Mouse (Mus musculus) v-Abl transformed pro-B cells (cell line): ENCODE results near the gene Gramd4.

Source experiments
- in situ Hi-C, 2 experiments: fragments of 400-800 bp; cut with MboI; formaldehyde crosslinking; loops; one replicate each; pipeline ENCODE4 v1.15.1; 2025; ENCODE audit not compliant: unreplicated experiment in 2 of 2

The Gramd4 gene

GRCm38 (mm10) chr15:86105345-86105697, 47.8 kb downstream of the Gramd4 start:
- in situ Hi-C loops: no loop called here

- in situ Hi-C loops: no loop called here
These were observed 48.3 kb downstream of the Gramd4 start for GRCm38 (mm10) chr15:86105751-86106150.

GRCm38 (mm10) chr15:86107831-86108471, 50.5 kb downstream of the Gramd4 start:
- in situ Hi-C loops: no loop called here

GRCm38 (mm10) chr15:86109245-86109644, 51.8 kb downstream of the Gramd4 start:
- in situ Hi-C loops: no loop called here

GRCm38 (mm10) chr15:86109650-86110211, 52.2 kb downstream of the Gramd4 start:
- in situ Hi-C loops: no loop called here

GRCm38 (mm10) chr15:86110361-86111103, 53.0 kb downstream of the Gramd4 start:
- in situ Hi-C loops: no loop called here

GRCm38 (mm10) chr15:86112707-86113341, 55.3 kb downstream of the Gramd4 start:
- in situ Hi-C loops: no loop called here

- in situ Hi-C loops: no loop called here
These were observed 55.8 kb downstream of the Gramd4 start for GRCm38 (mm10) chr15:86113342-86113710.

GRCm38 (mm10) chr15:86116421-86116820, 58.9 kb downstream of the Gramd4 start:
- in situ Hi-C loops: loop anchor here in 1 of 2 experiments (5.0 kb wide), 1 partner anchor 34 kb away; no protein-coding TSS in a partner anchor

GRCm38 (mm10) chr15:86117115-86118100, 59.9 kb downstream of the Gramd4 start:
- in situ Hi-C loops: loop anchor here in 1 of 2 experiments (5.0 kb wide), 1 partner anchor 35 kb away; no protein-coding TSS in a partner anchor

- in situ Hi-C loops: loop anchor here in 1 of 2 experiments (5.0 kb wide), 1 partner anchor 37 kb away; no protein-coding TSS in a partner anchor
These were observed 61.7 kb downstream of the Gramd4 start for GRCm38 (mm10) chr15:86119186-86119585.

GRCm38 (mm10) chr15:86122261-86122949, 64.9 kb downstream of the Gramd4 start:
- in situ Hi-C loops: loop anchor here (5.0 to 10.0 kb wide), 3 partner anchors 70 to 408 kb away; no protein-coding TSS in a partner anchor

- in situ Hi-C loops: loop anchor here (5.0 to 10.0 kb wide), 3 partner anchors 71 to 409 kb away; no protein-coding TSS in a partner anchor
These were observed 65.9 kb downstream of the Gramd4 start for GRCm38 (mm10) chr15:86123409-86123808.

GRCm38 (mm10) chr15:86124359-86124758, 66.9 kb downstream of the Gramd4 start:
- in situ Hi-C loops: loop anchor here (5.0 to 10.0 kb wide), 3 partner anchors 72 to 410 kb away; no protein-coding TSS in a partner anchor

GRCm38 (mm10) chr15:86129036-86129435, 71.5 kb downstream of the Gramd4 start:
- in situ Hi-C loops: loop anchor here in 1 of 2 experiments (10.0 kb wide), 1 partner anchor 414 kb away; no protein-coding TSS in a partner anchor

GRCm38 (mm10) chr15:86130657-86131056, 73.2 kb downstream of the Gramd4 start:
- in situ Hi-C loops: loop anchor here in 1 of 2 experiments (5.0 kb wide), 1 partner anchor 413 kb away; no protein-coding TSS in a partner anchor

- in situ Hi-C loops: loop anchor here in 1 of 2 experiments (5.0 kb wide), 1 partner anchor 418 kb away; no protein-coding TSS in a partner anchor
These were observed 77.7 kb downstream of the Gramd4 start for GRCm38 (mm10) chr15:86134941-86135783.

GRCm38 (mm10) chr15:86137638-86138037, 80.1 kb downstream of the Gramd4 start:
- in situ Hi-C loops: no loop called here
